ENCODE assay signal across 21 mouse cellular contexts in genomic region chr5:130205441-130206023, GRCm38 (mm10). TPM values are rescaled to one million over a fixed set of nuclear protein-coding genes. Genes with fewer than 3 reads are reported as not detected.
DNase-seq lines count a peak whose midpoint lies in the region; ATAC-seq and TF ChIP-seq lines count a peak whose summit lies in the region.
"Had no signal": no experiment of that assay in that cellular context is flagged by ENCODE, and none has a peak within 500 bp of the region (broad histone marks: within the 10 kb centered on the region; RNA-seq: fewer than 3 reads in every experiment).

No protein-coding gene starts in this region.

- H3K27ac ChIP-seq in gastrocnemius, adult 2 months = peak overlapping the region; percentile 58
- H3K27ac ChIP-seq in liver, embryonic 14.5 days = no peak overlapping the region
- H3K27ac ChIP-seq in midbrain, embryonic 15.5 days = no peak overlapping the region
- H3K27ac ChIP-seq: embryonic facial prominence, embryonic 10.5 days; forebrain, embryonic 12.5 days; heart, embryonic 15.5 days; limb, embryonic 15.5 days had no signal

- H3K36me3 ChIP-seq in liver, embryonic 14.5 days (replicated peaks; ENCODE audit: control insufficient read depth, insufficient read depth, low read depth) = peaks cover 56% of the 10 kb centered on the region
- H3K36me3 ChIP-seq in midbrain, embryonic 15.5 days (replicated peaks) = peaks cover 29% of the 10 kb centered on the region

- no peaks in the 10 kb centered on the region for H3K27me3 ChIP-seq in liver, embryonic 14.5 days (ENCODE audit: control insufficient read depth, insufficient read depth, low read length)
- no peaks in the 10 kb centered on the region for H3K27me3 ChIP-seq in midbrain, embryonic 15.5 days (replicated peaks)
- H3K27me3 ChIP-seq: forebrain, embryonic 12.5 days; heart, embryonic 15.5 days; limb, embryonic 15.5 days had no signal

- peak; percentile 38; the same call in 1 of the 2 replicates for ATAC-seq in liver, embryonic 14.5 days (ENCODE audit: insufficient read depth)
- ATAC-seq in midbrain, embryonic 15.5 days (replicated peaks) = no peak
- ATAC-seq: hindbrain, embryonic 16.5 days had no signal

- TF ChIP-seq CTCF in gastrocnemius, adult 2 months (IDR thresholded peaks at IDR 0.05) = no peak
- no peak for TF ChIP-seq CTCF in liver, embryonic 14.5 days (IDR thresholded peaks at IDR 0.05; ENCODE audit: low read depth)

- no peak overlapping the region for H3K4me2 ChIP-seq in liver, embryonic 14.5 days (ENCODE audit: low read depth)
- H3K4me2 ChIP-seq in midbrain, embryonic 15.5 days = no peak overlapping the region
- H3K4me2 ChIP-seq: forebrain, embryonic 12.5 days; heart, embryonic 15.5 days; limb, embryonic 15.5 days had no signal

- no peak for TF ChIP-seq EP300 in liver, embryonic 14.5 days (IDR thresholded peaks at IDR 0.05; ENCODE audit: low read depth)

- no peak overlapping the region for H3K9ac ChIP-seq in liver, embryonic 14.5 days (replicated peaks)
- no peak overlapping the region for H3K9ac ChIP-seq in midbrain, embryonic 15.5 days
- H3K9ac ChIP-seq: forebrain, embryonic 12.5 days; heart, embryonic 15.5 days; limb, embryonic 15.5 days had no signal

- 76% methylated on average over 3 of the region's 3 CpGs for WGBS in liver, embryonic 14.5 days (ENCODE audit: insufficient replicate concordance)
- 88% methylated on average over 3 of the region's 3 CpGs for WGBS in midbrain, embryonic 15.5 days

- H3K4me1 ChIP-seq in liver, embryonic 14.5 days (replicated peaks; ENCODE audit: control insufficient read depth in 2 of 2, insufficient read depth in 2 of 2, low read length in 1 of 2) = peaks cover 0 to 7% of the 10 kb centered on the region in 2 experiments; a peak in 2 of 4 replicates
- no peaks in the 10 kb centered on the region for H3K4me1 ChIP-seq in midbrain, embryonic 15.5 days
- H3K4me1 ChIP-seq: embryonic facial prominence, embryonic 10.5 days; forebrain, embryonic 12.5 days; heart, embryonic 15.5 days; limb, embryonic 15.5 days had no signal

- intact Hi-C loops in gastrocnemius, adult 2 months (cut with DNase I) = no loop called here

- H3K9me3 ChIP-seq in liver, embryonic 14.5 days (ENCODE audit: control insufficient read depth, low read length) = no peaks in the 10 kb centered on the region
- H3K9me3 ChIP-seq in midbrain, embryonic 15.5 days = no peaks in the 10 kb centered on the region
- H3K9me3 ChIP-seq: embryonic facial prominence, embryonic 10.5 days; forebrain, embryonic 12.5 days; G1E; heart, embryonic 15.5 days; limb, embryonic 15.5 days had no signal

- no peak for DNase-seq in gastrocnemius, adult 2 months
- DNase-seq in gastrocnemius, postnatal 4 days (ENCODE audit: low spot score in 2 of 2) = no peak
- DNase-seq in 416B (ENCODE audit: low read depth) = peak; percentile 45
- no peak for DNase-seq in liver, embryonic 14.5 days (ENCODE audit: low read depth in 3 of 3, low spot score in 3 of 3)
- DNase-seq in naive thymus-derived CD4-positive, alpha-beta T cell, adult 2 months (ENCODE audit: low read depth) = peak; percentile 12
- no peak for DNase-seq in layer of hippocampus, postnatal 36 days
- DNase-seq: adrenal gland, postnatal 14 days; cerebellum, adult 11-12 months; cerebellum, postnatal 36 days; gastrocnemius, postnatal 10 days; kidney, adult 18-20 months; kidney, postnatal 10 days; midbrain, embryonic 14.5 days; thymus, postnatal 14 days had no signal

- no peak overlapping the region for H3K4me3 ChIP-seq in gastrocnemius, adult 2 months
- H3K4me3 ChIP-seq in liver, embryonic 14.5 days (ENCODE audit: insufficient read depth in 1 of 2, low read depth in 2 of 2, low read length in 2 of 2) = no peak overlapping the region
- H3K4me3 ChIP-seq in midbrain, embryonic 15.5 days = no peak overlapping the region
- H3K4me3 ChIP-seq: embryonic facial prominence, embryonic 10.5 days; forebrain, embryonic 12.5 days; heart, embryonic 15.5 days; limb, embryonic 15.5 days had no signal

RNA-seq across cellular contexts. Expression of gene Tmem248, which starts 11.3 kb away (rescaled TPM):
- total RNA-seq in gastrocnemius, adult 2 months (2021) = 10 to 100 TPM; 42.9 to 46.7 TPM
- 10 to 100 TPM; 29.3 to 30.0 TPM for total RNA-seq in gastrocnemius, postnatal 4 days (2021)
- polyA plus RNA-seq in liver, embryonic 14.5 days (2012; rRNA removed) = 12.5 and 14.1 TPM in 2 replicates
- polyA plus RNA-seq in liver, embryonic 14.5 days (2014; fragmentation: Nextera tagmentation; extraction: Ambion mirVana) = 25.4 and 26.6 TPM in 2 replicates
- 10 to 100 TPM; 39.0 to 41.0 TPM for total RNA-seq in layer of hippocampus, postnatal 36 days (2021)
- polyA plus RNA-seq in midbrain, embryonic 15.5 days (2015; fragmentation: Nextera tagmentation; extraction: Ambion mirVana) = 26.2 and 27.6 TPM in 2 replicates

RNA-seq across cellular contexts. Expression of gene Rabgef1, which starts 33.9 kb away (rescaled TPM):
- total RNA-seq in gastrocnemius, adult 2 months (2021) = 100 to 1,000 TPM in 1 of 2 experiments, 10 to 100 TPM in 1; 90.5 to 140 TPM
- total RNA-seq in gastrocnemius, postnatal 4 days (2021) = 10 to 100 TPM; 34.9 to 37.5 TPM
- 9.9 and 13.7 TPM in 2 replicates for polyA plus RNA-seq in liver, embryonic 14.5 days (2012; rRNA removed)
- 19.7 and 23.9 TPM in 2 replicates for polyA plus RNA-seq in liver, embryonic 14.5 days (2014; fragmentation: Nextera tagmentation; extraction: Ambion mirVana)
- total RNA-seq in layer of hippocampus, postnatal 36 days (2021) = 10 to 100 TPM; 51.3 to 53.3 TPM
- polyA plus RNA-seq in midbrain, embryonic 15.5 days (2015; fragmentation: Nextera tagmentation; extraction: Ambion mirVana) = 41.1 and 46.4 TPM in 2 replicates

RNA-seq across cellular contexts. Expression of gene Sbds, which starts 49.8 kb away (rescaled TPM):
- total RNA-seq in gastrocnemius, adult 2 months (2021) = 10 to 100 TPM; 27.5 to 34.5 TPM
- 10 to 100 TPM; 33.7 to 40.2 TPM for total RNA-seq in gastrocnemius, postnatal 4 days (2021)
- polyA plus RNA-seq in liver, embryonic 14.5 days (2012; rRNA removed) = 17.9 and 35.8 TPM in 2 replicates
- 38.1 and 40.1 TPM in 2 replicates for polyA plus RNA-seq in liver, embryonic 14.5 days (2014; fragmentation: Nextera tagmentation; extraction: Ambion mirVana)
- total RNA-seq in layer of hippocampus, postnatal 36 days (2021) = 10 to 100 TPM; 76.4 to 78.2 TPM
- 48.5 and 55.1 TPM in 2 replicates for polyA plus RNA-seq in midbrain, embryonic 15.5 days (2015; fragmentation: Nextera tagmentation; extraction: Ambion mirVana)

RNA-seq across cellular contexts. Expression of gene Tyw1, which starts 49.9 kb away (rescaled TPM):
- 1 to 10 TPM; 9.5 TPM for total RNA-seq in gastrocnemius, adult 2 months (2021)
- total RNA-seq in gastrocnemius, postnatal 4 days (2021) = 10 to 100 TPM; 13.1 to 14.6 TPM
- 5.1 and 6.8 TPM in 2 replicates for polyA plus RNA-seq in liver, embryonic 14.5 days (2012; rRNA removed)
- polyA plus RNA-seq in liver, embryonic 14.5 days (2014; fragmentation: Nextera tagmentation; extraction: Ambion mirVana) = 12.1 and 13.5 TPM in 2 replicates
- 10 to 100 TPM; 15.2 to 18.2 TPM for total RNA-seq in layer of hippocampus, postnatal 36 days (2021)
- polyA plus RNA-seq in midbrain, embryonic 15.5 days (2015; fragmentation: Nextera tagmentation; extraction: Ambion mirVana) = 22.7 and 22.9 TPM in 2 replicates

Comparison
In these comparisons a context has a peak if more than half of its experiments do, and no peak if none do; other contexts are left out.
1. DNase-seq: peak in 416B (single experiment) and naive thymus-derived CD4-positive, alpha-beta T cell, adult 2 months (single experiment); none in gastrocnemius, adult 2 months (single experiment), gastrocnemius, postnatal 4 days (0 of 2), liver, embryonic 14.5 days (0 of 3) and layer of hippocampus, postnatal 36 days (0 of 2).